Mouse (Mus musculus): Measurements from ENCODE around the gene Slc15a4.
A peak's percentile ranks its signal among the peaks of the same experiment; 100 is the strongest.

Gene Slc15a4

DNA sequence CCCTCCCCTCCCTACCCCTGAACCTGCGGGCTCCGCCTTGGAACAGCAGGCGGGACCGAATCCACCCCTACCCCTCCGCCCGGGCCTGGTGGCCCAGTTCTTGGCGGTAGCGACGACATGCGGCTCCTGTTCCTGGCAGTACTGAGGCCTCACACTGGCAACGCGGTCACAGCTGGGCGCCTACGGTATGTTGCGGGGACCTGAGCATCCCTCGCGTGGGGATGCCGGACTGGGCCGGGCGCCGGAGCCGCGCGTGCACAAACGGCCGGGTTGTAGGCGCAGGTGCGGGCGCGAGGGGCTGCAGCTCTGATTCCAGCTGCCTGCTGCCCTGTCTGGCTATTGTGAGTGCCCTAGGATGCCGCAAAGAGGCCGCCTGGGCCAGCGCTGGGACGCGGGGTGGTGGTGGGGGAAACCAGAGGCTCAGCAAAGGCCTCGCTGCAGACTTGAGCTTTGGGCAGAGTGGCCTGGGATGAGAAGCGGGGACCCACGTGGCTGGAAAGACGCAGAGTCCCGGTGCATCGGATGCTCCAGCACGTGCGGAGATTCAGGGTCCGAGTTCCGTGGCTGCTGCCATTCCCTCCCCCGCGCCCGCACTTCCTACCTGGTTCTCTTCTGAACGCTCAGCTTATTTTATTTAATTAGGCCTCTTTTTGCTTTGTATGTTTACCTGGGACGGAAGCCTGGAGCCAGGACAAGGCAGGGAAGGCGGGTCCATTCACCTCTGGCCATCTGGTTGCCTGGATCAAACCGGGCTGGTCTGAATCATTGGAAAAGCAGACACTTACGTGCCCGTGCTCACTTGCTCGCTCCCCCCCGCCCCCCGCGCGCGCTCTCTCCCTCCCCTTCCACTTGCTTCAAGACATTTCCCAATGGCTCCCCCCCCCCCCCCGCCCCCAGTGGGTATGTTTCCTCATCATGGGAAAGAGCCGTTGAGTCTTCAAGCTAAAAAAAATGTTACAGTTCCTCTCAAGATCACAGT, at the start of gene Slc15a4, which contains the start of gene Glt1d1:
Slc15a4 (minus strand) TSS at position 731 of the 979 bp plus-strand sequence.
Glt1d1 (plus strand) TSS at position 96 of the 979 bp plus-strand sequence.
- no peak for DNase-seq

DNA sequence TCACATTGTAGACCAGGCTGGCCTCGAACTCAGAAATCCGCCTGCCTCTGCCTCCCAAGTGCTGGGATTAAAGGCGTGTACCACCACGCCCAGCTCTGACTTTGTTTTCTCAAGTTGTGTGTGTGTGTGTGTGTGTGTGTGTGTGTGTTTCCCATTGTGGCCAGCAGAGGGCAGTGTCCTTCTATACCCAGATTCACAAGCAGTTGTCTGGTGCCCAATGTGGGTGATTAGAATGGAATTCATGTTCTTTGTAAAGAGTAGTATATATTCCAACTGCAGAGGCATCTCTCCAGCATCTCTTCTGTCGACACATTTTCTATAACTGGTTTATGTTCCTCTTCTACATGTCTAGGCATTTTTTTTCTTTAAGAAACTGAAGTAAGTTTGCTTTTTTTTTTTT, 45.8 kb upstream of the Slc15a4 start:
- DNase-seq = no peak

DNA sequence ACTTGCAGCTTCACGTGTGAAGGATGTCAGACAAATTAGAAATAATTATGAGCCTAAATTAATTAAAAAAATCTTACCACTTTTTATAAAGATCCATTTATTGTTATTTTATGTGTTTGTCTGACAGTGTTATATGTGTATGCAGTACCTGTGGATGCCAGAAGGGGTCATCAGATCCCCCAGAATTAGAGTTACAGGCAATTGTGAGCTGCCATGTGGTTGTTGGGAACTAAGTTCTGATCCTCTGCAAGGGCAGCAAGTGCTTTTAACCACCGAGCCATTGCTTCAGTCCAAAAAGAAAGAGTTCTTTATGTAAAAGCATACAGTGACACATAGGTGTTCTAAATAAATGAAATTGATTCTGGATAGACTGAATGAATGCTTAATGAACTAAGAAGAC, 44.9 kb upstream of the Slc15a4 start:
- no peak for DNase-seq

GRCm38 (mm10) chr5:127673913-127674312, 41.2 kb upstream of the Slc15a4 start:
- DNase-seq = no peak

DNA sequence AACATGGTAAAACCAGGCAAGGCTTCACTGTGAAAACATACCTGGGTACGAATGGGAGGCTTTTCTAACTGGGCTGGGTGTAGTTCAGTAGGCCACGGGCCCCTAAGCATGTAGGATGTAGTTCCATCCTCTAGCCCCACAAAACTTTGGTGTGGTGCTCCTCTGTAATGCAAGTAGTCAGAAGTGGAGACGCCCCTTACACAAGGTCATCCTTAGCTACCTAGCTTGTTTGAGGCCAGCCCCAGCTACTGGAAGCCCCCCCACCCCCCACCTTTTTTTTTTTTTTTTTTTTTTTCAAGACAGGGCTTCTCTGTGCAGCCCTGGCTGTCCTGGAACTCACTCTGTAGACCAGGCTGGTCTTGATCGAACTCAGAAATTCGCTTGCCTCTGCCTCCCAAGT, 28.3 kb upstream of the Slc15a4 start:
- DNase-seq = no peak

- DNase-seq = no peak
Observed at GRCm38 (mm10) chr5:127660267-127660666, 27.6 kb upstream of the Slc15a4 start.

- no peak for DNase-seq
Observed at GRCm38 (mm10) chr5:127659312-127659711, 26.6 kb upstream of the Slc15a4 start.

- DNase-seq = no peak
Observed at GRCm38 (mm10) chr5:127658257-127658656, 25.6 kb upstream of the Slc15a4 start.

GRCm38 (mm10) chr5:127649077-127649476, 16.4 kb upstream of the Slc15a4 start:
- peak; percentile 16 for DNase-seq

DNA sequence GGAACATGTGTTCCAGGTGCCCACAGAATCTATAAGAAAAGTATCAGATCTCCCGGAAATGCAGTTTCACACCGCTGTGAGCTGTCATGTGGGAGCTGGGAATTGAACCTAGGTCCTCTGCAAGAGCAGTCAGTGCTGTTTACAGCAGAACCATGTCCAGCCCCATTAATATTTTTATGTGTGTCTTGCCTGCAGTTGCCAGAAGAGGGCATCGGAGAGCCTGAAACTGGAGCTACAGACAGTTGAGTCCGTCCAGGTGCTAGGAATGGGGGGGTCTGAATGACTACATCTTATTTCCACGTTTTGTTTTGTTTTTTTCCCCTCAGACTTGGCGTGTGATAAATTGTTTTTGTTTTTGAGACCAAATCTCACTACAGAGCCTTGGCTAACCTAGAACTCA, 15.3 kb upstream of the Slc15a4 start:
- DNase-seq = peak; percentile 6

DNA sequence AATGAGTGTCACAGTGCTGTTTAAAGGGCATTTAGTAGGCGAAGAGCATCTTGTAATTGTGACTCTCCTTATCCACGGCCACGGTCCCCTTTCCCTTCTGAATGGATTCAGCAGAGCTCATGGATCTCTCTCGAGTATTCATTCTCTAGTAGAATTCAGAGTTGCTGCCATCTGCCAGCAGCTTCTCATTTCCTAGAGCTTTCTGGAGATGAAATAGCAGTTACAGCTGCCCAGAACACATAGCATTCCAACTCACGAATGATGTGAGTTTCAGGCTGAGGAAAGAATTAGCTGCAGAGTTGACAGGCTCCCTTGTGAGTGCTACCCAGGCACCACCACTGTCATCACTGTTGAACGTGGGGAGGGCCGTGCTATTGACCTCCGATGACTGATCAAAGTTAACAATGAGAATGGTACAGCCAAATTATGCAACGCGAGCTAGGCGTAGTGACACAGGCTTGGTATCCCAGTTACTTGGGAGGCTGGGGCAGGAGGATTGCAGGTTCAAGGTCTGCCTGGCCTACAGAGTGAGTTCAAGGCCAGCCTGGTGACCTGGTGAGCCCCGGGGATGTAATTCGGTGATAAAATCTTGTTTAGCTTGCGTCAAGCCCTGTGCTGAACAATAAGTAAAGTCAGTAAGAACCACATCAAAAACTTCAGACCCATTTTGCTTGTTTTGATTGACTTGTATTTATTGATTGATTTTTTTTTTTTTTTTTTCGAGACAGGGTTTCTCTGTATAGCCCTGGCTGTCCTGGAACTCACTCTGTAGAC, 8.7 kb upstream of the Slc15a4 start:
- no peak for DNase-seq

DNA sequence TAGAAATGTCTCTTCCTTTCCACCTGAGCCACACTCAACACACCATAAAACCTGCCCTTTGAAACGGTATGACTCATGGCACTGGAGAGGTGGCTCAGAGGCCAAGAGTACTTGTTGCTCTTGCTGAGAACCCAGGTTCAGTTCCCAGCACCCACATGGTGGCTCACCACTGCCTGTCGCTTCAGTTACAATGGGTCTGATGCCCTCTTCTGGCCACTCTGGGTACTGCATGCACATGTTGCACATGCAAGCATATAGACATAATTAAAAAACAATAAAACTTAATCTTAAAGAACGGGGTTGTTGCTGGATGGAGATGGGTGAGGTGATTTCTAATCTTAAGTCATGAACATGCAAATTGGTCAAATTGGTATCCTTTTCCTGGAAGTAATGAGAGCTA, 7.7 kb upstream of the Slc15a4 start:
- DNase-seq = no peak

DNA sequence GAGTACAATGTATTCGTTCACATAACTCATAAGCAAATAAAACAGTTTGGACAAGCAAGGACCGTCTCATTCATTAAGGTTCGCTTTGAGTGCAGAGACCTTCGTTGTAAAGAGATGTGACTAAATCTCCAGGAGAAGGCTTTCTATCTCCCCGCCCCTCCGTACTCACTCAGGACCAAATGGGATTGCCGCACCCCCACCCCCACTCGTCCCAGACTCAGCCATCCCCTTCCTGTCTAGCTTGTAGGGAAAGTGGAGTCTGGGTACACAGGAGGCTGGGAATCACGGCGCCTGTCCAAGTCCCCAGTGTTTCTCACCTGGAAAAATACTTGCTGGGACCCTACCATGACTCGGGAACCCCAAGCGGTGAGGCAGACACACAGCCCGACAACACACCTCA, 6.9 kb upstream of the Slc15a4 start:
- DNase-seq = no peak

DNA sequence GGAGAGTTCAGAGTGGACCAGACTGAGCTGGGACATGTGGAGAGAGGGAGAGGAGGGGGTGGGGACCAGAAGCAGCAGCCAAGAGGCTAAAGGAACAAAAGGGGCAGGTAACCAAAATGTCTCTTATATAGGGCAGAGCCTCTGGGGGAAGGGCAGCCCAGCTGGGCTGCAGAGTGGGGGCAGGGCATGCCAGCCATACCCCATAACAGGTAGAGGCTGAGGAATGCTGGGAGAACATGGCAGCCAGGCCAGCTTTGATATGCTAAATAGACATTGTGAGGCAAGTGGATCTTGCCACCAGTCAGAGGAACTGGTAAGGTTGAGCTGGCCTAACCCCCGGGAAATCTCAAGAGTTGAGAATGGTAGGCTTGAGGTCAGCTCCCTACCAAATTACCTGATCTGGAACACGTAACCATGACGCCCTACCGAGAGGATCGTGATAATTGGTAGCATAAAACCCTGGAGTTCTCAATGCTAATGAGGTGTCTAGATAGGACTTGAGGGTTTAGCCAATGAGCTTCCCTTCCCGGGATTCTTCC, 6.4 kb upstream of the Slc15a4 start:
- DNase-seq = no peak

GRCm38 (mm10) chr5:127638177-127638576, 5.5 kb upstream of the Slc15a4 start:
- no peak for DNase-seq

DNA sequence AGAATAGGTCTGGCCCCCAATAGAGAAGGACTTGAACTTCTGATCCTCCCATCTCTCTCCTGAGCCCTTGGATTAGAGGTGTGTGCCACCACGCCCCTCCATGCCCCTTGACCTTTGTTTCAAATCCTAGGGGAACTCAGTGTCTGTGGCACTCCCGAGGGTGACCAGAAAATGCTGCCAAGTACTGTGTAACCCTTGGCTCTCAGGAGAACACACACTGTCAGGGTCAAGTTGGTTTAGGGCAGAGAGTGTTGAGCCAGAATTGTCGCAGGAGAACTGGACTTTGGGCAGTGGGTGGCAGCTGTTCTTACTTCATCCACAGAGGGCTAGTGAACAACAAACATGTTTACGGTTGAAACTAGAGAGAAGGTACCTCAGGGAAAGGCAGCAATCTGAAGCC, 4.9 kb upstream of the Slc15a4 start:
- DNase-seq = no peak

GRCm38 (mm10) chr5:127633666-127634065, 969 bp upstream of the Slc15a4 start:
- DNase-seq = no peak

DNA sequence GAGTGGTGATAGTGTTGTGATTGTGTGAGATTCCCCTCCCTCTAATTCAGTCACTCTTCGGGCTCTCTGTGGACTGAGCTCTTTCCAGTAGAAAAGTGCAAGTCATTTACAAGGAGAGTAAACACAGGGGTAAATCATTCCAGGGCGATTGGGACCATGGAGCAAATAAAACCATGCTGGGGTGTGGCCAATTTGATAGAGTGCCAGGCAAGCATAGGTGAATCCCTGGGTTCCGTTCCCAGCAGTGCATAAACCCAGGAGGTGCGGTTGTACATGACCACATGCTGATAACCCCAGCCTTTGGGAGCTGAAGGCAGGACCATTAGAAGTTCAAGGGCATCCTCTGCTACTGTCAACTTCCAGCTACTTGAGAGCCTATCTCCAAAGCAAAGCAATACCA, 491 bp upstream of the Slc15a4 start:
- DNase-seq = no peak

GRCm38 (mm10) chr5:127631671-127632070, 1.0 kb downstream of the Slc15a4 start:
- DNase-seq = no peak

- DNase-seq = no peak
Observed at GRCm38 (mm10) chr5:127627242-127627641, 5.5 kb downstream of the Slc15a4 start.

- no peak for DNase-seq
Observed at GRCm38 (mm10) chr5:127624427-127625213, 8.1 kb downstream of the Slc15a4 start.

- no peak for DNase-seq
Observed at GRCm38 (mm10) chr5:127621108-127621507, 11.6 kb downstream of the Slc15a4 start.

GRCm38 (mm10) chr5:127620371-127620770, 12.3 kb downstream of the Slc15a4 start:
- no peak for DNase-seq
